Mouse (Mus musculus): ENCODE results near the gene Yipf6. TPM values are rescaled to one million over a fixed set of nuclear protein-coding genes. Genes with fewer than 3 reads are reported as not detected.
A peak's percentile ranks its signal among the peaks of the same experiment; 100 is the strongest.
"Not testable (repeated sequence)": the region's sequence is repeated elsewhere in the genome, so short reads cannot be mapped to it uniquely, and the experiment has no call there.

Yipf6 gene
- polyA plus RNA-seq (2017; shearing (Covaris generic)), result 10 to 100 TPM; 28.2 to 31.7 (median 29.9) TPM

- no peak for ATAC-seq
These were observed at the start of gene Yipf6 for GRCm38 (mm10) chrX:98936101-98936500. Yipf6 (plus strand) TSS chrX:98936316.

- ATAC-seq, result no peak
These were observed 46.1 kb upstream of the Yipf6 start for GRCm38 (mm10) chrX:98890072-98890405.

DNA sequence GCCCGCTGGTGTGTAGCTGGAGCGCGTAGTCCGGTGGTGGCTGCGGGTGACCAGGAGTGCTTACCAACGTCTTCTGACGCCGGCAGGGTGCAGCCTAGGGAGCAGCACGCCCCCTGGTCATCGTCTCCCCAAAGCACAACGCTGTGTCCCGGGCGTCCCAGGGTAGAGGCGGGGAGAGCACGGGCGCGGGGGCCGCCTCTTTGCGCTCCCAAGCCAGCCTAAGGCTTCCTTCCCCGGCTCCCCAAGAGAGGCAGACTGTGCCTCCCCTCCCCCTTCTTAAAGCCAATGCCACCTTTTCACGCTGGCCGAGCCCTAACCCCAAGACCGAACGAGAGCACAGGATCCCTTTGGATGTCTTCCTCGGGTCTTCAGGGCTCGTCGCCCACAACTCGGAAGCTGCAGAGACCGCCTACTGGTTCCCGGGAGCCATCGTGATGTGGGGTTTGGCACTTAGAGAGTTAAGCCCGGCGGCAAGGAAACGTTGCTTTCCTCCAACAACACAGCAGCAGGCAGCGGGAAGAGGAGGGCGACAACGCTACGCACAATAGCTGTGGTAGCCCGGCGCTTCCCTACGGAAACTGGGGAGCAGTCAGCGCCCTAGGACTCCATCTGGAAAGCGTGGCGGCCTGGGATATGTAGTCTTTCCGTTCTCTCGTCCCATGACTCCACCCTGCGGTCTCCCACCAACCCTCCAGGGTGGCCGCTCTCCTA is 45.6 kb upstream of the Yipf6 start, which contains the start of gene Ophn1:
Gene Ophn1, minus strand, starts transcription at position 620 of the 711 bp plus-strand sequence.
- no peak for ATAC-seq

GRCm38 (mm10) chrX:98898307-98898706 is 37.8 kb upstream of the Yipf6 start:
- ATAC-seq, result no peak

DNA sequence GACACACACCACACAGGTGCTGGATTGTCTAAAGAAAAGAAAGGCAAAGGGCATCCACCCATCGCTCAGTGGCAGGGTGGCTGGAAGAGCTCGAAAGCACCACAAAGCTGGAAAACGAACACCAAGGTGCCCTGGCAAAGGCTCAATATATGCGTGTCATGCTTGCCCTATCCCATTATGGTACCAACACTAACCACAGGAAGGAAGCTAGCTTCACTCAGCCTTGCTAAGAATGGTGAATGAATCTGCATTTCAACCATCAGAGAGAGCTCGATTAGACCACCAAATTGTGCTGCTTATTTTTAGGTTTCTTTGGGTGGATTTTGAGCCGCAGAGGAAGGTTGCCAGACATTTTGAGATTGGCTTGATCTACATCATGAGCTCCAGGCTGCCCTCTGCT is 31.9 kb upstream of the Yipf6 start:
- ATAC-seq, result no peak

GRCm38 (mm10) chrX:98908910-98909309 is 27.2 kb upstream of the Yipf6 start:
- ATAC-seq, result no peak

DNA sequence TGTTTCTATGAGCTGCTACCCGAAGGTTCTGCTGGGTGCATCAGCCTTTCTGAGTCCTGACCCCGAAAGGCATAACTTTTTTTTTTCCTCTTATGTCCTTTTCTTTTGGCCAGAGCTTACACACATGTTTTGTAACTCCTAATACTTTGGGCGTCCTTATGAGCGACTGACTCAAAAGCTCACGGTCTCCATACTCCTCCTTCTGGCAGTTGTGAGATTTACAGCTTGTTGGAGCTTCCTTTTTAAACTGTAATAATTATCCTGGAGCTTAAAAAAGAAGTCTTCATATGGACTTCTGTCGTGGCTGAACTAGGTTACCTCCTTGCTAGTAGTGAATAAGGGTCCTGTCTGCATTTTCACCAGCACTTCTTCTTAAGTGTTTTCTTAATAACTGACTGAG is 16.7 kb upstream of the Yipf6 start:
- no peak for ATAC-seq

- peak; percentile 80 for ATAC-seq
These were observed 815 bp downstream of the Yipf6 start for GRCm38 (mm10) chrX:98936707-98937554.

GRCm38 (mm10) chrX:98937555-98938294 is 1.6 kb downstream of the Yipf6 start:
- ATAC-seq, result peak; percentile 59

DNA sequence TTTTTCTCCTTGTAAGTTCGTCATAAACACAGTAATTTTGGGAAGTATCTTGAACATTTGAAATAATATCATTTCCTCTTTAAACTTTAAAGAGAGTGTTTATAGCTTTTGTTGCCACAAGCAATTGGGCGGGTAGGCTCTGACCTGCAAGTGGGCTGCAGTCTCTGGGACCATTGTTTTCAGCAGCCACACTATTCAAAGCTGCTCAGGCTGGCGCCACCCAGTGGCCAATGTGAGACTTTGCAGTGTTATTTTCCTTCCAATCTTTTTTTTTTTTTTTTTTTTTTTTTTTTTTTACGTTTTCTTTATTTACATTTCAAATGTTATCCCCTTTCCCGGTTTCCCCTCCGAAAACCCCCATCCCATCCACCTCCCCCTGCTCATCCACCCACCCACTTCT is 17.8 kb downstream of the Yipf6 start:
- peak; percentile 38 for ATAC-seq

- ATAC-seq, result no peak
These were observed 22.2 kb downstream of the Yipf6 start for GRCm38 (mm10) chrX:98958287-98958686.

DNA sequence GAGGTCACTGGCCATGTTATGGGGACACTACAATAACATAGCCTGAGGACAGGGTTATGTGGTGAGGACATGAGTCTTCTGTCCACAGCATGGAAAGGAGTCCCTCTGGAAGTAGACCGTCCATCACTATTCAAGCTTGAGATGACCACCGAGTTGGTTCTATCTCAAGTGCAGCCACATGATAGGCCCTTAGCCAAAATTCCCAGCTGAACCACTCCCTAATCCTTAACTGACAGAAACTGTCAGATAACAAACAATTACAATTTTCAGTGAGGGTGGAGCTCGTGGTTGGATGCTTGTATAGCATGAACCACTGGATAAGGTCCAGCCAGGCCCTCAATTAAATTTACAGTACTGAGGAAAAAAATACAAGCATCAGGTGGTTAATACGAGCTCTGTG is 22.9 kb downstream of the Yipf6 start:
- ATAC-seq, result no peak

DNA sequence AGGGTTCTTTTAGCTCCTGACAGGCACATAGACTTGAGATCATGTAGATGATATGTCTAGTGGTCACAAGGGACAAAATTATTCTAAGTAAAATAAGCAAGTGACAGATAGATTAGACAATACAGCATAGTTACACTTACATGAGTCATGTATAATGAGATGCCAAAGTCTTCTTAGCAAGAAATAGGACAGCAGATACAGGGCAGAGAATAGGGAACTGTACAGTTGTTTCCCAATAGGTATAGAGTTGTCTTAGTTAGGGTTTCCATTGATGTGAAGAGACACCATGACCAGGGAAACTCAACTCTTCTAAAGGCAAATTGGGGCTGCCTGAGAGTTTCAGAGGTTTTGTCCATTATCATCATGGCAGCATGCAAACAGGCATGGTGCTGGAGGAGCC is 27.6 kb downstream of the Yipf6 start:
- no peak for ATAC-seq

- ATAC-seq, result no peak
These were observed 28.4 kb downstream of the Yipf6 start for GRCm38 (mm10) chrX:98964513-98964912.

GRCm38 (mm10) chrX:98986611-98987010 is 50.5 kb downstream of the Yipf6 start:
- ATAC-seq, result not testable (repeated sequence)

DNA sequence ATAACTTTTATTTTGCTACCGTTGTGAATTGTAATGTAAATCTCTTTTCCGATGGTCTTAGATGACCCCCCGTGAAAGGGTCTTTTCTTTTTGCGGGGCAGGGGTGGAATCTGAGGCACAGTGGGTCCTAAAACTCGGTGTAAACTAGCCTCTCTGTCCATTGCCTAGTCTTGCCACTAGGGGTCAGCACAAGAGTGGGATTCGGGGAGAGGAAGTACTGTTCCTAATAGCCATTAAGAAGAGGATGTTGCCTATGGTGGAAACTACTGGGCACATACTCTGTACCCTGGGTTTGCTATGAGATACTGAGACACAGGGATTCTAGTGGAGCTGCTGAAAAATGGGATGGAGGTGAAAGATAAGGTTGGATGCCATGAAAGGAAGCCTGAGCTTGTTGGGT is 53.5 kb downstream of the Yipf6 start:
- ATAC-seq, result no peak

Other genes with a start within 250 kb of the Yipf6 start
- gene Ophn1, start 45.3 kb upstream of the Yipf6 start, polyA plus RNA-seq (2017; shearing (Covaris generic)), result not detected
- under 1 TPM; 0.38 to 0.83 (median 0.40) TPM for gene Stard8, start 66.9 kb downstream of the Yipf6 start, polyA plus RNA-seq (2017; shearing (Covaris generic))
- gene Efnb1, start 199.8 kb downstream of the Yipf6 start, polyA plus RNA-seq (2017; shearing (Covaris generic)), result under 1 TPM in 2 of 3 experiments, not detected in 1; 0.28 to 0.67 TPM